Mouse (Mus musculus): Measurements from ENCODE around the gene 2310039H08Rik. TPM values are rescaled to one million over a fixed set of nuclear protein-coding genes. Genes with fewer than 3 reads are reported as not detected.
"Not testable (repeated sequence)": the region's sequence is repeated elsewhere in the genome, so short reads cannot be mapped to it uniquely, and the experiment has no call there.

2310039H08Rik gene
- polyA plus RNA-seq, 1 experiment from 2014 or later = 89.9 TPM

DNA sequence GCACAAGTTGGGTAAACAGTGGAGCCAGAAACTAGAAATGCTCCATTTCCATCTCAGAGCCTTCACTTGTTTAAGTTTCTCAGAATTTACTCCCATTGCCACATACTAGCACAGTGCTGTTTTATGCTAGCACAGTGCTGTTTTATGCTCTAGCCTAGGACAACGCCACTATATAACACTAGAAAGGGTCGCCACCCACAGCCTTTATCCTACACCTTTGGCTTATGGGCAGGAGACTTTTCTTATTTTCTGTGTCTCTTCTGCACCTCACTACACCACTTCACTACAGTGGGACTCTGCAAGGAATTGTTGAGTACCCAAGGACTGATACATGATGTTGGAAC, 10.8 kb downstream of the 2310039H08Rik start:
- H3K27ac ChIP-seq (ENCODE audit: low read depth, low read length) = no peak overlapping the region
- peak overlapping the region; percentile 78; the same call in 1 of the 2 replicates for H3K9ac ChIP-seq (ENCODE audit: low read length)
- peak overlapping the region; percentile 54; the same call in 1 of the 2 replicates for H3K4me2 ChIP-seq (ENCODE audit: low read length)
- peak overlapping the region; percentile 62 for H3K4me3 ChIP-seq (ENCODE audit: low read depth, low read length)
- H3K27me3 ChIP-seq (replicated peaks; ENCODE audit: control insufficient read depth, insufficient read depth, low read length) = no peaks in the 10 kb centered on the region
- DNase-seq (ENCODE audit: low spot score) (no peak), ATAC-seq (peak; percentile 45)
- no peaks in the 10 kb centered on the region for H3K4me1 ChIP-seq (ENCODE audit: control insufficient read depth, insufficient read depth, low read length)
- WGBS = 85% methylated on average over 2 of the region's 2 CpGs
- H3K9me3 ChIP-seq (replicated peaks; ENCODE audit: control insufficient read depth, low read length) = no peaks in the 10 kb centered on the region
- peaks cover 25% of the 10 kb centered on the region for H3K36me3 ChIP-seq (ENCODE audit: control insufficient read depth, insufficient read depth, low read length)

DNA sequence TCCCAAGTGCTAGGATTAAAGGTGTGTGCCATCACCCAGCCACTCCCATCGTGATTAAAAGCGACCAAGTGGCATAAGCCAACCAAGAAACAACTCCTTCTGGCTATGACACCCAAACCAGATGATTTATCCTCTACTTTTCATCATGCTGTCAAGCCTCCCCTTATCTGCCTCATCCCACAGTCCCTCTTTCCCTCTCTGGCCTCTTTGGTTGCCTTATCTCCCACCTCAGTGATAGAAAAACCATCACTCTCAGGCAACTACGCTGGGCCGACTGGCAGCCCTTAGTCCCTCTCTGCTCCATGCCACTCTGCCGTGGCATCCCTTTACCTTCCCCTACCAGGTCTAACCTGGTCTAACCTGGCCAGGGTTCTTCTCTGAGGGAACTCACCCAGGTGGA, 14.5 kb downstream of the 2310039H08Rik start:
- 97% methylated on average over 5 of the region's 5 CpGs for WGBS
- Histone ChIP-seq H3K4me1 (ENCODE audit: control insufficient read depth, insufficient read depth, low read length) (no peaks in the 10 kb centered on the region), H3K27me3 (replicated peaks; ENCODE audit: control insufficient read depth, insufficient read depth, low read length) (no peaks in the 10 kb centered on the region), H3K4me2 (ENCODE audit: low read length) (no peak overlapping the region), H3K9me3 (replicated peaks; ENCODE audit: control insufficient read depth, low read length) (no peaks in the 10 kb centered on the region), H3K9ac (ENCODE audit: low read length) (no peak overlapping the region), H3K27ac (ENCODE audit: low read depth, low read length) (no peak overlapping the region), H3K36me3 (ENCODE audit: control insufficient read depth, insufficient read depth, low read length) (no peaks in the 10 kb centered on the region), H3K4me3 (ENCODE audit: low read depth, low read length) (no peak overlapping the region)
- no peak for DNase-seq (ENCODE audit: low spot score)
- ATAC-seq = no peak

DNA sequence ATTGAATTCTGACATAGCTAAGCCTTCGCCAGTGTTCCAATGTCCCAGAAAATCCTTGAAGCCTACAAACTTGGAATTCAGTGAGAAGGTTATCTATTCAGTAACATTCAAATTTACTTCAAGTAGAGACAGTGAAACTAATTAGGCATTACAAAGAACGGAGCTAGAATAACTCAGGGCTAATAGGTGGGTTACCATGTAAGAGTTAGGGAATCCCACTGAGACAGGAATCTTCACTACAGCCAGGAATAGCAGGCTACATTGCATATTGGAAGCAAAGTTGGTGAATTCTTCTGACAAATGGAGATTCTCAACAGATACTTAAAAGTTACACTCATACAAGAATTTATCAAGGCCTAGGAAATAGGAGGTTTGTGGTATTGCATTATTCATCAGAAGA, 15.5 kb downstream of the 2310039H08Rik start:
- not testable (repeated sequence) for H3K9ac ChIP-seq (ENCODE audit: low read length); H3K4me1 ChIP-seq (ENCODE audit: control insufficient read depth, insufficient read depth, low read length); H3K36me3 ChIP-seq (ENCODE audit: control insufficient read depth, insufficient read depth, low read length); H3K9me3 ChIP-seq (replicated peaks; ENCODE audit: control insufficient read depth, low read length); H3K4me2 ChIP-seq (ENCODE audit: low read length); H3K4me3 ChIP-seq (ENCODE audit: low read depth, low read length); ATAC-seq; DNase-seq (ENCODE audit: low spot score); H3K27me3 ChIP-seq (replicated peaks; ENCODE audit: control insufficient read depth, insufficient read depth, low read length); H3K27ac ChIP-seq (ENCODE audit: low read depth, low read length)
- WGBS = 58% methylated on average over 2 of the region's 2 CpGs

DNA sequence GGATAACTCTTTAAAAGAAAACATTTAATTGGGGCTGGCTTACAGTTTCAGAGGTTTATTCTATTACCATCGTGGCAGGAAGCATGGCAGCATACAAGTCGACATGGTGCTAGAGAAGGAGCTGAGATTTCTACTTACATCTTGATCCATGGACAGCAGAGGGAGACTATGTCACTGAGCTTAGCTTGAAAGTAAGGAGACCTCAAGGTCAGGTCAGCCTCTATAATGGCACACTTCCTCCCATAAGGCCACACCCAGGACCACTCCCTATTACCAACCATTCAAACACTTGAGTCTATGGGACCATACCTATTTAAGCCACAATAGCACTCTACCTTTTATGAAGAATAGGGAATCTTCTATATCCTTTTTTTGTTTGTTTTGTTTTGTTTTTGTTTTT, 20.5 kb downstream of the 2310039H08Rik start:
- no peak overlapping the region for H3K4me2 ChIP-seq (ENCODE audit: low read length)
- no peaks in the 10 kb centered on the region for H3K9me3 ChIP-seq (replicated peaks; ENCODE audit: control insufficient read depth, low read length)
- no peak overlapping the region for H3K9ac ChIP-seq (ENCODE audit: low read length)
- no peak overlapping the region for H3K27ac ChIP-seq (ENCODE audit: low read depth, low read length)
- ATAC-seq = no peak
- H3K4me3 ChIP-seq (ENCODE audit: low read depth, low read length) = no peak overlapping the region
- no peak for DNase-seq (ENCODE audit: low spot score)
- H3K4me1 ChIP-seq (ENCODE audit: control insufficient read depth, insufficient read depth, low read length) = no peaks in the 10 kb centered on the region
- no peaks in the 10 kb centered on the region for H3K36me3 ChIP-seq (ENCODE audit: control insufficient read depth, insufficient read depth, low read length)
- WGBS = 84% methylated on average over 2 of the region's 2 CpGs
- H3K27me3 ChIP-seq (replicated peaks; ENCODE audit: control insufficient read depth, insufficient read depth, low read length) = no peaks in the 10 kb centered on the region

DNA sequence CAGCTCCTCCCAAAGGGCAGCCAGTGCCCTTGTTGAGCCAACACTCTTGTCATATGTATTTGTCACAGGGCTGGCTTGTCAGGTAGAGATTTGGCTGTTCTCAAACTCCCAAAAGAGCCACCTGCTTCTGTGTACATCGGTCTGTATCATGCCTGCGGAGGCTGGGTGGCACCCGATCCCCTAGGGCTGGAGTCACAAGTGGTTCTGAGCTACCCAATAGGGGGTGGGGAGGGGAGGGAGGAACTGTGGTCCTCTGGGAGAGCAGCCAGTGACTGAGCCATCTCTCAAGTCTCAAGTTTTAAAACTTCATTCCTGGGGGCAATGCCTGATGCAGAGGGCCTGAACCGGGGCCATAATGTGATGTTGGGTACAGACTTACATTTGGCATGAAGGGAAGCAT, 24.3 kb downstream of the 2310039H08Rik start:
- Histone ChIP-seq H3K9ac (ENCODE audit: low read length) (no peak overlapping the region), H3K4me1 (ENCODE audit: control insufficient read depth, insufficient read depth, low read length) (no peaks in the 10 kb centered on the region), H3K4me2 (ENCODE audit: low read length) (no peak overlapping the region), H3K9me3 (replicated peaks; ENCODE audit: control insufficient read depth, low read length) (no peaks in the 10 kb centered on the region), H3K36me3 (ENCODE audit: control insufficient read depth, insufficient read depth, low read length) (peaks cover 29% of the 10 kb centered on the region), H3K27me3 (replicated peaks; ENCODE audit: control insufficient read depth, insufficient read depth, low read length) (no peaks in the 10 kb centered on the region), H3K4me3 (ENCODE audit: low read depth, low read length) (no peak overlapping the region), H3K27ac (ENCODE audit: low read depth, low read length) (no peak overlapping the region)
- DNase-seq (ENCODE audit: low spot score) (no peak), ATAC-seq (no peak)
- WGBS = 90% methylated on average over 4 of the region's 4 CpGs

DNA sequence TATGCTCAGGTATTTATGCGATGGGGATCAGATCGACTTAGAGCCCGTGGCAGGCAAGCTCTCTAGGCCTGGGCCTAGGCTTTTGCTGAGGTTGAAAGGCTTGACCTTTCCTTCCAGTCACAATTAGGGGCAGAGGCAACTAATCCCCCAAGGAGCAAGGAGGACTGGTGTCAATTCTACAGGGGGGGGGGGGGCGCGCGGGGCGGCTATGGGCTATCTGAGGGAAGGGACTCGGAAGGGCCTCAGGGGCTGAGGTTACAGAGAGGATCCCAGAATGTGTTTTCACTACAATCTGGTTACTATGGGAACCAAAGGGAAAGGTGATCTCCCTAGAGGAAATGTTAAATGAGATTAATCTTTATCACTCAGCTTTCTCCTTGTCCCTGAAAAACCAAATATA, 25.0 kb downstream of the 2310039H08Rik start:
- H3K4me3 ChIP-seq (ENCODE audit: low read depth, low read length) = no peak overlapping the region
- no peaks in the 10 kb centered on the region for H3K9me3 ChIP-seq (replicated peaks; ENCODE audit: control insufficient read depth, low read length)
- DNase-seq (ENCODE audit: low spot score) = no peak
- no peak overlapping the region for H3K9ac ChIP-seq (ENCODE audit: low read length)
- H3K27me3 ChIP-seq (replicated peaks; ENCODE audit: control insufficient read depth, insufficient read depth, low read length) = no peaks in the 10 kb centered on the region
- 40% methylated on average over 8 of the region's 8 CpGs for WGBS
- H3K4me2 ChIP-seq (ENCODE audit: low read length) = no peak overlapping the region
- no peak for ATAC-seq
- peaks cover 31% of the 10 kb centered on the region for H3K36me3 ChIP-seq (ENCODE audit: control insufficient read depth, insufficient read depth, low read length)
- H3K27ac ChIP-seq (ENCODE audit: low read depth, low read length) = no peak overlapping the region
- H3K4me1 ChIP-seq (ENCODE audit: control insufficient read depth, insufficient read depth, low read length) = no peaks in the 10 kb centered on the region

DNA sequence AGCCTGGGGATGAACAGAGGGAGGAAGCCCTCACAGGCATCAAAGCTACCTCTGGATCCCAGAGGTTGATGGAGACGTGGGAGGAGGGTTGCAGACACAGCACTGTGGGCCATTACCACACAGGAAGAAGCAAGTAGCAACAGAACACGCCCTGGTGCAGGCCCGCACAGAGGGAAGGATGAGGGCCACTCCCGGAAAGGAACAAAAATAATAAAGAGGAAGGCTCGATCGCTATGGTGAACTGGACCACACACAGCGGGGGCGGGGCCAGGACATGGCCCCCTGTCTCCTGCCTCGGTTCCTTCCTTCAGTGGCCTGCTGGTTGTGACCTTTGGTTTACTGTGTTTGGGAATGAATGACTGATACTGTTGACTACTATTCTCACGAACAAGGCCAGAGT, 27.2 kb downstream of the 2310039H08Rik start:
- DNase-seq (ENCODE audit: low spot score) = no peak
- H3K36me3 ChIP-seq (ENCODE audit: control insufficient read depth, insufficient read depth, low read length) = peaks cover 35% of the 10 kb centered on the region
- WGBS = 83% methylated on average over 10 of the region's 10 CpGs

DNA sequence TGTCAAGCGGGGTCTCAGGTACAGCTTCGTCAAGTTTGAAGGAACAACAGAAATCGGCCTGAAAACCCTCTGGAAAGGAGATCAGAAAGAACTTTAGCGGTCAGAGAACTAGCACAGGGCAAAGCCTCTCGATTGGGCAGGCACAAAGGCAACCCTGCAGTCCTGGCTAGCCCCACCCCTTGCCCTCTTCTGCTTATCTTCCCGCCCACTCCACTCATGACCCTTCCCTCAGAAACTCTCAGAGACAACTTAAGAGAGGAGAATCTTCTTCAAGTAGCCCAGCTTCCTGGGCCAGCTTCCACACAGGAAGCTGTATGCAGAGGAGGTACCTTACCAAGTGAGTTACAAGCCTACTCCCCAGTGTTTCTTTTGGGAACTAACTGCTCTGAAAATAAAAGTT, 29.3 kb downstream of the 2310039H08Rik start:
- no peak for DNase-seq (ENCODE audit: low spot score)

More for the DNA sequence above, 27.2 kb downstream of the 2310039H08Rik start:
- H3K4me1 ChIP-seq (ENCODE audit: control insufficient read depth, insufficient read depth, low read length) = no peaks in the 10 kb centered on the region
- H3K9ac ChIP-seq (ENCODE audit: low read length) = no peak overlapping the region
- no peak overlapping the region for H3K4me2 ChIP-seq (ENCODE audit: low read length)
- no peak overlapping the region for H3K27ac ChIP-seq (ENCODE audit: low read depth, low read length)
- H3K27me3 ChIP-seq (replicated peaks; ENCODE audit: control insufficient read depth, insufficient read depth, low read length) = no peaks in the 10 kb centered on the region
- H3K4me3 ChIP-seq (ENCODE audit: low read depth, low read length) = no peak overlapping the region
- no peak for ATAC-seq
- H3K9me3 ChIP-seq (replicated peaks; ENCODE audit: control insufficient read depth, low read length) = no peaks in the 10 kb centered on the region

DNA sequence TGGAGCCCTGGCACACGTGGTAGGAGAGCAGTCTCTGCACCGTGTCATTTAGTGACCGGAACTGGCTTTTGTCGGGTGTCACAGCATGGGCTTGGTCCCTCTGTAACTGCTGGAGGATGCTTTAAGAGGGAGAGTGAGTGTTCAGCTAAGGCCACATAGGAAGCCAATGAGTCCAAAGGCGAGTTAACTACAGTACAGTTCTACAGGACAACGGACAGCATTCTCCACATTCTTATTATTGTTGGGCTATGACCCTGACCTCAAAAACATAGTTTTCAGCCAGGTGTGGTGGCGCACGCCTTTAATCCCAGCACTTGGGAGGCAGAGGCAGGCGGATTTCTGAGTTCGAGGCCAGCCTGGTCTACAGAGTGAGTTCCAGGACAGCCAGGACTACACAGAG, 35.9 kb downstream of the 2310039H08Rik start:
- Histone ChIP-seq H3K9me3 (replicated peaks; ENCODE audit: control insufficient read depth, low read length) (no peaks in the 10 kb centered on the region), H3K9ac (ENCODE audit: low read length) (no peak overlapping the region), H3K27ac (ENCODE audit: low read depth, low read length) (no peak overlapping the region), H3K27me3 (replicated peaks; ENCODE audit: control insufficient read depth, insufficient read depth, low read length) (no peaks in the 10 kb centered on the region), H3K4me3 (ENCODE audit: low read depth, low read length) (no peak overlapping the region), H3K4me1 (ENCODE audit: control insufficient read depth, insufficient read depth, low read length) (no peaks in the 10 kb centered on the region), H3K36me3 (ENCODE audit: control insufficient read depth, insufficient read depth, low read length) (peaks cover 79% of the 10 kb centered on the region), H3K4me2 (ENCODE audit: low read length) (no peak overlapping the region)
- 90% methylated on average over 10 of the region's 10 CpGs for WGBS
- DNase-seq (ENCODE audit: low spot score) = no peak
- ATAC-seq = no peak

More for the DNA sequence above, 29.3 kb downstream of the 2310039H08Rik start:
- Histone ChIP-seq H3K4me1 (ENCODE audit: control insufficient read depth, insufficient read depth, low read length) (no peaks in the 10 kb centered on the region), H3K27me3 (replicated peaks; ENCODE audit: control insufficient read depth, insufficient read depth, low read length) (no peaks in the 10 kb centered on the region), H3K9me3 (replicated peaks; ENCODE audit: control insufficient read depth, low read length) (no peaks in the 10 kb centered on the region), H3K4me3 (ENCODE audit: low read depth, low read length) (no peak overlapping the region), H3K27ac (ENCODE audit: low read depth, low read length) (no peak overlapping the region), H3K4me2 (ENCODE audit: low read length) (no peak overlapping the region), H3K36me3 (ENCODE audit: control insufficient read depth, insufficient read depth, low read length) (peaks cover 55% of the 10 kb centered on the region), H3K9ac (ENCODE audit: low read length) (no peak overlapping the region)
- 93% methylated on average over 6 of the region's 6 CpGs for WGBS
- no peak for ATAC-seq

Measured in forebrain, embryonic 14.5 days (tissue).